Mouse (Mus musculus) 3T3-L1 (cell line): Measurements from ENCODE around the gene Tent5c.

Source experiments
- DNase-seq: peaks from one replicate; pipeline ENCODE4 v3.0.0-alpha.2; 2015; ENCODE audit warnings: low read depth, low spot score

Tent5c gene

DNA sequence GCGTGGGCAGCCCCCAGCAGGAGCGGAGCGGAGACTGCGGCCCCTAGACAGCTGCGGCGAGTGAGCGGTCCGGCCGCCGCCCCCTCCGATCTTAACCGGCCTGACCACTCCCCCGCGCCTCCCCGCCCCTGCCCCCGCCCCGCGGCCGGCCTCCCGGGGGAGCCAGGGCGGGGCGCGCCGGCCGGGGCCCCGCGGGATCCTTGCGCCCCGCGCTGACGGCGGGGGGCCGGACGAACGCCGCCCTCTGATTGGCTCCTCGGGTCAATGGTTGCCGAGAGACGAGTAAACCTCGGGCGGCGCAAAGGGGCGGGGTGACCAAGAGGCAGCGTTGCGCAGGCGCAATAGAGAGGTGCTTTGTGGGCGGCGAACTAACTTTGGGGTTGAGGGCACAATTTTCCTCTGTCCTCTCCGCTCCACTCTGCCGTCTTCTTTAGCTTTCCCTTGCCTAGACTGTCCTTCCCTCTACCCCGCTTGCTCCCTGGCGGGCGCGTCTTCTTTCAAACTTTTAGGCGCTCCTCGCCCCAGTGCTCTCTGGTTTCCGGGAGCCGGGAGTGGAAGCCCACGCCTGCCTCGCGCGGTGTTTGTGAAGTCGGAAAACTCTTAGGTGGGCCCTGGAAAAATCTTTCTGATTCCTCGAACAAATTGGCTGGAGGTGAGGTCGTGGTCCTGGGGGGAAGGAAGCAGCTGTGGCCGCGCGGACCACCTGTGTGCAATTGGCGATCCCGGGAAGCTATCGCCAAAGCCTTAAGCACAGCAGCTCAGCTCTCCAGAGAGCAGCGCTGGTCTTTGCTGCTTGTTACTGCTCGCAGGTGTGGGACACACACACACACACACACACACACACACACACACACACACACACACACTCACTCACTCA is at the start of gene Tent5c:
Gene Tent5c, minus strand, starts transcription at position 192 of the 877 bp plus-strand sequence.
- peak; percentile 95 for DNase-seq

DNA sequence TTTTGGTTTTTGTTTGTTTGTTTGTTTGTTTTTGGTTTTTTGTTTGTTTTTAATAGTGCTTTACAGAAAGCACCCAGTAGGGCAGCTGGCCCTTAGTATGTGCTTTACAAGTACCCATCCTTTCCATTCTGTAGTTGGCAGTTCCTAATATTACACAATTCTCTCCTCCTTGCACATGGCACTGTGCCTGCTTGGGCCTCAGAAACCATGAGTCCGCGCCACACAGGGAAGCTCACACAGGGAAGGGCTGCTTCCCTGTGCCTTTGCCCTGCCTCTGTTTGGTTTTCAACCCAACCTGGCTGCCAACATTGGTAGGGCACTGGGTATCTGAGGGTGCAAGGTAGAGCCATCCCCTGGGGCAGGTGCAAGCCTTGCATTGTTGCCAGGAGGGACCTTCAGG is 47.6 kb upstream of the Tent5c start:
- DNase-seq = no peak

GRCm38 (mm10) chr3:100535902-100536301 is 46.8 kb upstream of the Tent5c start:
- no peak for DNase-seq

DNA sequence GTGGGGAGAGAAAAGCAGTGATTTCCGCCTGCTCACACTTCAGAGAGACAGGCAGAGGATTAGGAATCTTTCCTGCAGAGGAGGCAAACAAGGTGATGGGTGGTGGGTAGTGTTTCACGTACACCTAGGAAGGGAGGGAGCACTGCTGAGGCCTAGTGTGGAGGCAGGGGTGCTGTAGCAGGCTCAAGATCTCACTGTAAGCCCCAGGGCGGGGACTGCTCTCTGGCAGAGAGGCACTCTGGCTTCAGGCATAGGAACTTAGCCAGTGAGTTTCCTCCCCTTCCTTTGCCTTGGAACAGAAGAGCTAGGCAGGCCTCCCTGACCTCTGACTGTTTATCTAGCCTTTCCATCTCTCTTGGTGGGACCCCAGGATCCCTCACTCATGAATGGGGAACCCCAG is 46.2 kb upstream of the Tent5c start:
- no peak for DNase-seq

- no peak for DNase-seq
These were observed 45.3 kb upstream of the Tent5c start for GRCm38 (mm10) chr3:100534394-100534793.

DNA sequence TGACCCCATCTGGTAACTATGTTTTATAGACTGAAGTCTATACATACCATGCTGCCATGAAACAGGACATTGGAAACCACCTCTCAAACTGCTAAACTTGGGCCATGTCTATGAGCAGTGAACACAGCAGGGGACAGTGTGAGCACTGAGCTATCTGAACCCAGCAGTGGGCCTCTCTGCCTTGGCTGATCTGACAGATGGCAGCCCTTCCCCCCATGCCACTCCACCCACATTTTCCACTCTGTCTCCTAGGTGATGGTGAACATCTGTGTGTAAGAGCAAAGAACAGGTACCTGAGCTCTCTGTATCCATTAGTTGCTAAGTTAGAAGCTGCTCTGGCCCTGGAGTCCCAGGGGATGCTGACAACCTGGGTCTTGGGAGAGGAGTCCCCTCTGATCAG is 44.3 kb upstream of the Tent5c start:
- DNase-seq = no peak

- no peak for DNase-seq
These were observed 41.8 kb upstream of the Tent5c start for GRCm38 (mm10) chr3:100530919-100531318.

DNA sequence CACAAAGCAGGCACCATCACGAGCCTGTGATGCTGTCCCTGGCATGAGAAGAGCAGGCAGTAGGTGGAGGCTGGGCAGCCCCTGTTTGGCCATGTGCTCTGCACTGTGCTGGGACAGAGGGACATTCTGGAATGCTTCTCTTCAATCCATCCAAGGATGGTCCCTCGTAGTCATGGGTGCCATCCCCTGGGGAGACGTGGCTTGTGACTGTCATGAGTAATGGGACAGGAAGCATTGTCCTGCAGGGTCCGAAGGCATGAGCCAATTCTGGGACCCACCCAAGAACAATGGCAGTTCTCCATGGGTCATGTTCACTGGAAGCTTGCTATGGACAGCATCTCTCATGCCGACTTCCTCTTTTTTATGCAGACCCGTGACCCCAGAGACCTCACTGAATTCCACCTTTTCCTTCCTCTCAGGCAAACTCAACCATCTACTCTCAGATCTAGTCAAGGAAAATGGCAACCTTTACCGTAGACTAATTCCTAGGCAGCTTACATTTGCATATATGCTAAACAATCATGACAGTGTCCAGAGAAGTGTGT is 41.2 kb upstream of the Tent5c start:
- no peak for DNase-seq

DNA sequence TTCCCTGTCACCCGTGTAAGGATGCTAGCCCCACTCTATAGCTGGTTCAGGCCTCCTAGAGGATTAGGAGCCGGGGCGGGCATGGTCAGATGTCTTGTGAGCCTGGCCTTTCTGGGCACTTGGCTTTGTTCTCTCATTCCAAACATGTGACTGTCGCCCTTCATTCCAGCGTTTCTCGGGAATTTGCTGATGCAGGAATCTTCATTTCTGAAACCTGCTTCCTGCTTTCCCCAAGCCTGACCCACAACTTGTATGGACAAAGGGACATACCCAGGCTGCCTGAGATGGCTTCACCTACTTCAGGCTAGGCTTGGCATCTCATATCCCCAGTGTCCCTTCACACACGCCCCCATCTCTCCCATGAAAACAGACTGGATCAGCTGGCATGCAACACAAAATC is 33.5 kb upstream of the Tent5c start:
- DNase-seq = peak; percentile 31

DNA sequence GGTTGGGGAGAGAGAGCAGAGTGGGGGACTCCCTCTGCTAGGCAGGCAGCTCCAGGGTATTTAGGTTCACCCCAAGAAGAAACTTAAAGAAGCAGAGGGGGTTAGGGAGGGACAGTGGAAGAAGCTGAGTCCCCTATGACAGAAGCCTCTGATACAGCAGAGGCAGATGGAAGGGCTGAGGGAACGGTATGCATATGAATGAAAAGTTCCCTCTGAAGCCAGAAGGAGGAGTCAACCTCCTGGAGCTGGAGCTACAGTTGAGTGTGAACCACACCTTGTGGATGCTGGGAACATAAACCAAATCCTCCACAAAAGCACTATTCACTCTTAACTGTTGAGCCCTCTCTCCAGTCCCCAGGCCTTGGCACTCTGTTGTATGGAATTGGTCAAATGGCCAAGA is 32.5 kb upstream of the Tent5c start:
- no peak for DNase-seq

- no peak for DNase-seq
These were observed 26.6 kb upstream of the Tent5c start for GRCm38 (mm10) chr3:100515754-100516141.

DNA sequence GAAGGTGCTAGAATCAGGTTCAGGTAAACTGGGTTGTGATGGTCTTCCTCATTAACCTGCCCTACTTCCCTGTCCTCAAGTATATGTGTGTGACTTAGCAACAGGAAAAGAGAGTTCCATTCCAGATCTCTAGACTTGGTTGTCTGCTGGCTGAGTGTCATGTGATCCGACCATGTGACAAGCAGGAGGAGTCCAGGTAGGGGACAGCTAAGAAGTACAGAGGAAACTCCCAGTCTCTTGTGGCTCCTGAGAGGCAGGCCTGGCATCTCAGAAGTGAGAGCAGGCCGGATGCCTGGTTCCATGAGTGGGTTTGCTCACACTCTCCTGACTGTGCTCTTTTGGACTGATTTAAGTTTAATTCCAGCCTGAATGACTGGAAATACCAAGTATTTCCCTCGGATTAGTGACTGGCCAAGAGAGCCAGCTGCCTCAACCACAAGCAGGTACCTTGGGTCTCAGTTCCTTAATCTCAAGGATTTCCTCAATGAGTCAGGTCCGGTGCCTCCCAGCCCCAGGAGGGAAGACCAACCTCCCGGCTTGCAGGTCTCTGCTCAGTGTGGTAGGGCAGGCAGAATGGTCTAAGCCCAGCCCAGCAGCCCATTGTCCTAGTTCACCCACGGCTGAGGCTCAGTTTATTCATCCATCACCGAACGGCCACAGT is 26.1 kb upstream of the Tent5c start:
- no peak for DNase-seq

GRCm38 (mm10) chr3:100507174-100507573 is 18.1 kb upstream of the Tent5c start:
- peak; percentile 86 for DNase-seq

DNA sequence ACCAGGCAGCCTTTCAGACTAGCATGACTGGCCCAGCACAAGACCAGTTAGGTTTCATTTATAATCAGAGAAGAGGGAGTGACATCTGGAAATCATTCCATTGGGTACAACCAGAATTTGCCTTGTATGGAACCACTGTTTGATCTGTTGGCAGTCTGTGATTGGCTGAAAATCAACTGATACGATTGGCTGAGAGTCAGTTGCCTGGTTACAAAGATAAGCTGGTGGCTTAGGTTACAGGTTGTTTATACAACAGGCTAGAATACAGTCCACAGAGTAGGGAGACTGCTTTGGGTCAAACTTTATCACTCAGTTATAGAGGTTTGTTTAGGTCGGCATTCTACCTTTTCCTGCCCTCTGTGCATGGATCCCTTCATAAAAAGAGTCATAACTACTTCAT is 17.6 kb upstream of the Tent5c start:
- peak; percentile 53 for DNase-seq

- no peak for DNase-seq
These were observed 14.8 kb upstream of the Tent5c start for GRCm38 (mm10) chr3:100503882-100504281.

DNA sequence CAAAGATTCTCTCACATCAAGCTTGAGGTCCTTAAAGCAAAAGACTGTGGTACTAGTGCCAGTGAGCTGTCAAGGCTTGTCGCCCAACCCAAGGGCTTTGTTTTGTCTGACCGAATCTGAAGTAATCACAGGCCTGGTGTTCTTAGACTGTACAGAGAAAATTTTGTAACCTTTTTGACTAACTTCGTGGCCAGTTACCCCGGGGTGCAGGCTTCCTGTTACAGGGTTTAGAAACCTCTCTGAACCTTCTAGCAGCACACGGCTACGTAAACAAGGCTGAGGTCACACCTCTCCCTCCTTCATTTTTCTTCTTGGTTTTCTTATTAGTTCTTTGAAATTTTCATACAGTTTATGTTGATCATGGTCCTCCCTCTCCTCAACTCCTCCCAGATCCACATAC is 13.4 kb upstream of the Tent5c start:
- DNase-seq = no peak

DNA sequence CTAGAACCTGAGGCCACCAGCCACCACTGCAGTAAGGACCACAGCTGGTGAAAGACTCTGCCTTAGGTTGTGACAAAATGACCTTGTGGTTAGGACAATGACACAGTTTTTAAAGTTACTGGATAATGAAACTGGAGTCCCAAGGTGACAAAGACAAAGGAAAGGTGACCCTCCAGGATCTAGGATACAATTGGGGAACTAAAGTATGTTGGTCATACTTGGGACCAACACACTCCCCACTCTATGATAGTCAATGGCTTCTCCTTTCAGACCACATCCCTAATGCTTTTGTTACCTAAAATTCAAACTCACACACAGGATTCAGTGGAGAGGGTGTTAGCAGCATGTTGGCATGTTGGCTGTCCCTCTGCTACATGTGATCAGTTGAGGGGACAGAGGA is 12.8 kb upstream of the Tent5c start:
- DNase-seq = no peak

DNA sequence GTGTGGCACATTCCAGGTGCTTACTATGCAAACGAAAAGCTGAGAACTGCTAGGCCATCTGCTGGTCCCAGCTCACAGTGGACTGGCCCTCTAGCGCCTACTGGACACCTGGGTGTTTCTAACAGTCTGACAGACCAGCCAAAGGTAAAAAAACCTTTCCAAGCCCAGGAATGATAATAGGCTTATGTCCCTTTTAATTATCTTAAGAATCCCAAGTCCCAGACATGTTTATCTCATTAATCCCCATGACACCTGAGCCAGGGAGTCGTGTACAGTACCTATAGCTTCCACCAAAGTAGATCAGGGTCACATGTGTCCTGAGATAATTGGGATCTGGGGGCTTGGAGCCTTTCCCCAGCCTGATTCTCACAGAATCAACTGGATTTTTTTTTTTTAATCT is 7.0 kb upstream of the Tent5c start:
- DNase-seq = no peak

DNA sequence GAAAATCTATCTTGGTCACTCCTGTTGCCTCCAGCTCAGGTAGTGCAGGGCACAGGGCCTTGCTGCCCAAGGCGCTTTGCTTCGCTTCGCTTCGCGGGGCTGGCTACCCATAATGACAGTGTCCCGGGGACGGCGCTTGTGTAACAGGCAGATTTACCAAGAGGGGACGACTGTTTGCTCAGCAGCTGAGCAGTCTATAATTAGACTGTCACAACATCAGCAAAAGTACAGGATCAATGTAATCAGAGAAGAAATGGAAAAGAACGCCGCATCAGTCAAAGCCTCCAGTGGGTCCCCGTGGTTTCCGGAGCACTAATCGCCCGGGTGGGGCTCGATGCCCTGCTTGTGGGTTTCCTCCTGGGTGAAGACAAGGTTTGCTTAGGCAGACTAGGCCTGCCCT is 6.3 kb upstream of the Tent5c start:
- no peak for DNase-seq

DNA sequence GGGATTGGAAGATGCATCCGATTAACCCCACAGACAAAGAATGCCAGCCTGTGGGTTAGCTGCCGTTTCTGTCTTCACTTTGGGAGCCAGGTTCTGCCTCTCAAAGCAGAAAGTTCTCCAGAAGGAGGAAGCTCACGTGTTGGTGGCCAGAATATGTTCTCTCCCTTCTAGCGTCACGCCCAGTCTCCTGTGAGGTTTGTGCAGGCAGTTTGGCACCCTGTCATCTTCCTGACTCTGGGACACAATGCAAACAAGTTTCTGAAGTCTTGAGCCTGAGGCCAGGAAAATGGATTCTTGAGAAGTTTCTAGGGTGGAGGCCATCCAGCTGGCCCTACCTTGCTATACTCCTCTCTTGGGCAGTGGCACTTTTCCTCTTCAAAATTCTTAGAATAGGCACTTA is 5.8 kb upstream of the Tent5c start:
- DNase-seq = no peak

GRCm38 (mm10) chr3:100490010-100490300 is 831 bp upstream of the Tent5c start:
- DNase-seq = no peak

DNA sequence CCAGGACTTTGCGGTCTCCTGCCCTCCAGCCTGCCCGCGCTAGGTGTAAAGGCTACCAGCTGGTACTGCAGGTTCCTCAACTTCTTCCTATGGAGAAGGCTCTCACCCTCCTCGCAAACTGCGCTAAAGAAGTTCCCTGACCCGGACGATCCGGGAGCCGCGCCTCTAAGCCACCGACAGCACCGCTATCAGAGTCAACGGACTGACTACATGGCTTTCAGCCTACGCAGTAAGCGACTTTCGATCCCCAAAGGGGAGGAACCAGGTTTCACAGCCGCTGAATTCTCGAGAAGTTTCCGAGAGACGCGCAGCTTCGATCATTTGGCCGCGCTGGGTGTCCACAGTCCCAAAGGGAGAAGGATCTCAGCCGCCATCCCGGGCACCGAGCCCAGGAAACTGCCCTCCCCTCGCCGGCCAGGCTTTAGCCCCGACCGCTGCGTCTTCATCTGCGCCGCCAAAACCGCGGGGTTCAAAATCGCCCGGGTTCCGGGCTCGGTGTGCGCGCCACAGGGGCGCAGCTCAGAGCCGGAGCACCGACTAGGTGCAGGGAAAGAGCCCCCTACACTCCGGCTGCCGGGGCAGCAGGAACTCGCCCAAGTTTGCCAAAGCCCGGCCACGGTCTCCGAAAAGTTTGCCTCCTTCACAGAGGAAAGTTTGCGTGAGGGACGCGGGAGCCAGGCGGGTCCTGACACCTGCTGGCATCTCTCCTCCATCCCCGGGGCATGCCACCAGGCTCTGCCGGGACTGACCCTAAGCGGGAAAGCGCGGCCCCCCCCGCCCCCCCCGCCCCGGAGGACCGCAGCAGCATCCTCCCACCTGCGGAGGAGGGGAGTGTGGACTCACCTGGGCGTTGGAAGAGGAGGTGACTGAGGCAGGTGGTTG is 632 bp downstream of the Tent5c start:
- no peak for DNase-seq
